Mouse (Mus musculus) B cell, adult 2 months (primary cell): ENCODE data around the gene Olfr807.

ENCODE experiments used
- DNase-seq, 2 experiments: peaks; one replicate each; pipeline ENCODE4 v3.0.0; 2022

Olfr807 gene

DNA sequence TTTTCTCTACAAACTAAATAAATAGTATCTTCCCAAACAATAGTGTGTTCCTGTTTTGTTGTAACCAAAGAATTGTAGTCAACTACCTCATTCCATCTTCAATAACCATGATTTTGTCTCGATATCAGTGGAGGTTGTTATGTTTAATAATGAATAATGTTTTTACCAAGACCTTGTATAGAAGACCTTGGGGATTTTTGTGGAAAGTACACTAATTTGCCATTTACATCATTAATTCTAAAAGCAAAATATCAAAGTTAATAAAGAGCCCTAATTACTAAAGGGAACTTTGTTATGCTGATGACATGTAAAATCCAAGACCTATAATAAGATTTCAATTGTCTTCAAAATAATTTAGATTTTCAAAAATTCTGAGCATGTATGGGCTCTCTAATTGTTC lies at the start of gene Olfr807:
TSS of gene Olfr807 (minus strand) at position 101 of the 400 bp plus-strand sequence.
- no peak for DNase-seq

DNA sequence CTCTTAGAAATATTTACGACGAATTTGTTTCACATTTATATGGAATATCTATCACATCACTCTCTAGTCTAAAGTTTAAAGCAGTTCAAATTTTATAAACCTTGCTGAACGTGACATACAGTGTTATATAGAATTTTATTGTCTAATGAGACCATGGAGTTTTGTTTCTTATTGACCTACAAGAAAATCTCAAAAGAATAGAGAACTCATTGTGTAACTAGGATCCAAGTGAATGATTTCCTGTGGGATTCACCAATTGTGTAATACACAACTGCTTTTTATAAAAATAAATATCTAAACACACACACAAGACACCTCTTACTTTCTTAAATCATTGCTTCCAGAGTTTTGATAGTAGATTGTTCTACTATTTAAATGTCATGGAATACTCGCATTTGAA lies 46.7 kb upstream of the Olfr807 start, which contains the start of gene Olfr811:
TSS of gene Olfr811 (minus strand) at position 101 of the 400 bp plus-strand sequence.
- no peak for DNase-seq

DNA sequence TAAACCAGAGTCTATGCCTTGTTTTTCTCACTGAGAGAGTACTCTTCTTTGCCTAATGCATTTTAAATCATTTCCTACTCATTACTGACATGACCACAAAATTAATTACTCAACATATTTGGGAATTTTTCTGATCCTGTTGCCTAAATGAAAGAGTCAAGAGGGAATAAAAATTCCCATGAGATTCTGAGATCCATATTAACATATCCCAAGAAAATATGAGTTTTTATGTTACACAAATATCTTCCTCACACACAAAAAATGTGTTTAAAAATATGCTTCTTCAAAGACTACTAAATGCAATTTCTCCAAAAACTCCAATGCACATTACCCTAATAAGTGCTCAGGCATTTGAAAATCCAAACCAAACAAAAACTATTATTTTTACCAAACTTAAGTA lies 37.2 kb upstream of the Olfr807 start, which contains the start of gene Olfr810:
TSS of gene Olfr810 (minus strand) at position 101 of the 400 bp plus-strand sequence.
- DNase-seq, result no peak

DNA sequence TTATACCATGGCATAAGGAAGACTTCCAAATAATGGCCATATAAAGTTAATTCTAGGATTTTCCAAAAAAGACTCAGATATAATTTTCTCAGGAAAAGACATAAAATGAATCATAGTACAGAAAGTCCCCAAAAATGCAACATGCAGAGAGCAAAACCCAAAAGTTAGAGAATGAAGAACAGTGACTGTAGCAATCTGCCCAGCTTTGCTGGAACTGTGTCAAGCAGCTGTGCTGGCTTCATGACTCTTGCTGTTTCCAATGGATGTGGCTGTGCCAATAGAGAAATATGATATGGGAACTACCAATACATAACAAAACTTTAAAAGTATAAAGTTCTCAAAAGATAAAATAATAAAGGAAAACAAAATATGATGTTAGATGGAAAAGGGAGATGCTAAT lies 20.5 kb upstream of the Olfr807 start:
- DNase-seq, result no peak

DNA sequence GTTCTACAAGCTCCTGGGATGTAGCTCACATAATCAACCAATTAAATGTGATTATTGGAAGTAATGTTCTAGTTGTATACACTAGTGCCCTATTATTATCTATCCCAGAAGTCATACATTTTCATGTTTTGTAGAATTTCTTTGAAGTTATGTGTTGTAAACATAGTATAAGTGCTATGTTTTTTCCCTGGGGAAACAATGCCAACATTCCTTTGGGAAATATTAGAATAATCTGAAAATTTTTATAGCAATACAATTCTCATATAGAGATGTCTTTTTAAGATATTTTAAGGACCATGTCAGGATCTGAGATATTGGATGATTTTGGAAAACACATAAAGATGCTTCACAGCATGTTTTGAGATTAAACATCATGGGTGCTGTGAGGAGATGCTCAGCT lies 16.7 kb upstream of the Olfr807 start, which contains the start of gene Olfr809:
TSS of gene Olfr809 (plus strand) at position 301 of the 400 bp plus-strand sequence.
- DNase-seq, result no peak

DNA sequence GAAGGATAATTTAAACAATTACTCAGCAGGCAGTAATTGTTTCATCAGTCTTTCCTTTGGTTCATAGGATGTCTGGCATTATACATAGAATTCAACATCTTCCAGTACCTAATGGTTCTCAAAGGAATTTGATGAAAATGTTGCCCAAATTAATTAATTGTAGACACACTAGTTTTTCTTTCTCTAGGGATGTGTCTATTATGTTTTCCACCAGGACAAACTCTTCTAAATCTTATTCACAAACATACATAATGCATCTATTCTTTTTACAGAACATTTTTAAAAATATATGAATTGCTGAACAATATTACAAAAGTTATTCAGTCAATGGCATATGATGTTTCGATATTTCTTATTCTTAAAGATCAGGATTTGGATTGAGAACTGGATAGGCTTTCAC lies 7.6 kb upstream of the Olfr807 start, which contains the start of gene Olfr808:
TSS of gene Olfr808 (plus strand) at position 301 of the 400 bp plus-strand sequence.
- DNase-seq, result no peak

DNA sequence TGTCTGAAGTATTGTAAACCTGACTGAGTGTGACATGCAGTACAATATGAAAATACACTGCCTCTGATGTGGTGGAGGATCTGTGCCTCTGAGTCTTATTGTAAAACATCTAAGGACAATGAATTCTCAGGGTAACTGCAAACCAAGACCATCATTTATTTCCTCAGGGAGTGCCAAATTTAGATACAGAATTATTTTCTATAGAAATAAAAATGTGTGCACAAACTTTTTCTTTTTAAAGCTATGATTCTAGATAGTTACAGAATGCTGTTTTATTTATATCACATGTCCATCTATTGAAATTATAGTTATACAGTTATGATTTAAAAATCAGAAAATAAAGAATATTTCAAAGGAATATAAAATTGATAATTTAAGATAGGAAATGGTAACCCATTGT lies 15.8 kb downstream of the Olfr807 start, which contains the start of gene Olfr806:
TSS of gene Olfr806 (minus strand) at position 101 of the 400 bp plus-strand sequence.
- DNase-seq, result no peak

DNA sequence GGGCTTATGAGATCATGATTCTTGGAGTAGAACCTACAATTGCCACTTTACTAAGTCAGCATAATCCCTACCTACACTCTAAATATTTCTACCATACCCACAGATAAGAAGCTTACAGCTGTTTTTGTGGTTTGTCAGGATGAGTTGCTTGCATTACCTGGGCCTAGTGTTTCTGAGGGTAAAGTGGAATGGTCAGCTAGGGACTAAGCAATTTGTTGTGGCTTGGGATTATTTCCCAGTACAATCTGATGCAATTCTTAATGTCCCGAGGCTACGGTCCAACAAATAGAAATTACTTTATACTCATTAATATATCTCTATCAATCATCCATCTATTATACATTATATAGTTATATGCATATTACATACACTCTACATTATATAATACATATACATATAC lies 28.3 kb downstream of the Olfr807 start, which contains the start of gene Olfr805:
TSS of gene Olfr805 (minus strand) at position 101 of the 400 bp plus-strand sequence.
- no peak for DNase-seq
